Mouse (Mus musculus): ENCODE data around the gene Spata46.

Spata46 gene

DNA sequence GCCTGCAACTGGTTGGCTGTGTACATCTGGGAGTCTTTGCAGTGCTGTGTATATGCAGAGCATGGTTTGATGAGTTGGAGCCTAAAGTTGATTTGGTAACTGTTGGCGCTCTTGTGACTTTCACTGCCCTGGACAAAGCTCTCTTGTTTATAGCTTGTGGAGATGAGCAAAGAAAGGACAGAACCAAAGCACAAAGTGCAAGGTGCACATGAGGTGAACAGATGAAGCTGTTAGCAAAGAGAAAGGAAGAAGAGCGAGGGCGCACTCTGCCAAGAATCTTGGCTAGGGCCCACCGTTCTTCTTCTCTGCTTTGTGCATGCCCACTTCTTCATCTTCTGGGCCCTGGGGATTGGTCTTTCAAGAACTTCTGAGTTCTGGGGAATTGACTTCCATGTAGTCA, 35.3 kb downstream of the Spata46 start:
- DNase-seq: no peak

DNA sequence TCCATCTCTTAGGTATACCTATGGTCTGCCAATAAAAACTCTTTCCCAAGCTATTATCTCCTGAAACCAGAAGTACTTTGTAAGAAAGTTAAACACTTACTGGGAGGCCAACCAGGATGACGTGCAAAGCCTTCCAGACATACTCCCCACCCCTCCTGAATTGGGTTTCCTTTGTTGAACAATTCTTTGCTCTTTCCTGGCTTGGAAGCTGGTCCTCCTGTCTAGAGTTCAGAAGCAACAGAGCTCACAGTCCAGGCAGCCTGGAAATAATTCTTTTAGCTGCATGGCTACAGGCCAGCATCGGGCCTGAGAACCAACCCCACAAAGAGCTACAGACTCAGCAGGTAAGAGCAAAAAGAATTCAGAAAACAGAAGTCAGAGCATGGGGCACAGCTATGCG, 37.7 kb downstream of the Spata46 start:
- no peak for DNase-seq

DNA sequence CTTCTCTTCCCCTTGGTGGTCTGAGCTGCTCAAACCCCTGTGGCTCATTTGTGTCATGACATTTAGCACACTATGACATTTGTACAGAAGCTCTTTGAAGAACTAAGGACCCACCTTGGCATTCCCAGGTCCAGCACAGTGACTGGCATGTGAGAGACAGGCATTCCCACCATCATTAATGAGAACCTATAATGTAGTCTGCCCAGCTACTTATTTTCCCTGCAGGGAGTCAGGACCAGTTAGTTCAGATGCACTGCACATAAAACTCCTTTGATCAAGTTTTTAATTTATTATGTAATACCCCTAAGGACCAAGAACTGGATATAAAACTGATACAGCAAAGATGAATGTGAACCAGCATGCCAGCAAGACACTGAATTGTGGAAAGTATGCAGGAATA, 42.5 kb downstream of the Spata46 start:
- DNase-seq: no peak

DNA sequence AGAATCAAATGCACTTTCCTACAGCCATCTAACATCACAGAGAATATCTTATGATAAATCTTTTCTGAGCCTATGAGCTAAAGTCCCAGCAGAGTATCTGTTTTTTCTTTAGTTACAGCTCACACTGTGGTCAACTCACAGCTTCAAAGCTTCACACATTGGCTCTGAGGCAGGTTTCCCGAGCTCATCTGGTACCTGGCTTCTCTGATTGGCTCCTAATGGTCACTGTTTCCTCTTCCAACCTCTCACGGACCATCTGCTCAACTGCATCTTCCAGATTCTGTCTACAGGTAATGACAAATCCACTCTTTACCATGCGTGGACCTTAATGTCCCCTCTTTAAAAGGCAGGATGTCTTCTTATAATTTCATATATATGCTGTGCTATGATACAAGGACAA, 44.7 kb downstream of the Spata46 start:
- peak; percentile 6 to 12 for DNase-seq

DNA sequence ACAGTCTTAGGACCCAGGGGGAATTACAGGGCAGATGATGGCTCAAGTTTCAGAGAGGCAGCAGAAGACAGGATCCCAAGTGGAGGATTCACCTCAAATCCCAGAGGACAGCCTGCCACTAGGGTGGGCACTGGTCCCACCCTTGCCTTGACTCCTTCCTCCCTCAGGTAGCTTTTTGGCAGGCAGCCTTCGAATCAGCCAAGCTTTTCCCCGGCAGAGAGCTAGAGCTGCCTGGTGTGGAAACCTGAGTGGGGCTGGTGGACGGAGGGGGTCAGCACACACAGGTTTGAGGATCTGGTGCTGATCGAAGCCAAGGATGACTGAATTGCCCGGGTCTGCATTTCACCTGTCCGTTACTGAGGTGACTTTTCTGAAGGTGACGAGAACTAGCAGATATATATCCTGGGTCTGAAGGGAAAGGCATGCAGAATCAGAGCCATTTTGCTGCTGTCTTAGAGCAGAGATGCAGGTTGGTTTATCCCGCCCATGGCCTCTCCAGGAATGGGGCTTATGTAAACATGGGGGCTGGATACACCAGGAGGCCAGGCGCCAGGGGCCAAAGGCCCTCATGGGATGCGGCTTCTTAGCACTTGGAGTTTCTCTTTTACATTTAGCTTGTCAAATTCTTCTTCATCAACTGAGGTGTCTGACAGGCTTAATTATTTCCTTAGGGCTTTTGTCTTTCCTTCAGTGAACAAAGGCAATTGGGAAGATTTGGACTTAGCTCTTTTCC, 51.7 kb downstream of the Spata46 start:
- no peak for DNase-seq

Measured in cerebellum, adult 18-20 months (tissue).